Mouse (Mus musculus) ES-Bruce4 (cell line): ENCODE measurements around the gene Dnali1. TPM values are rescaled to one million over a fixed set of nuclear protein-coding genes. Genes with fewer than 3 reads are reported as not detected.

Source experiments
- H3K27ac ChIP-seq: 2 replicates; pipeline ENCODE4 v1.5.1; 2012; ENCODE audit warnings: low read length, inconsistent platforms; ENCODE audit not compliant: insufficient read depth
- H3K27me3 ChIP-seq: 2 replicates; pipeline ENCODE4 v1.6.1; 2012; ENCODE audit warnings: mild to moderate bottlenecking, low read length, inconsistent platforms; ENCODE audit not compliant: control insufficient read depth, poor library complexity, insufficient read depth, severe bottlenecking
- H3K36me3 ChIP-seq: 2 replicates; pipeline ENCODE4 v1.6.1; 2012; ENCODE audit warnings: inconsistent platforms, mild to moderate bottlenecking, low read length, moderate library complexity; ENCODE audit not compliant: control insufficient read depth, poor library complexity, insufficient read depth, severe bottlenecking
- H3K4me1 ChIP-seq: one replicate; pipeline ENCODE4 v1.8.1; 2011; ENCODE audit warnings: low read length; ENCODE audit not compliant: control insufficient read depth, insufficient read depth
- H3K4me3 ChIP-seq: 2 replicates; pipeline ENCODE4 v1.5.1; 2011; ENCODE audit warnings: low read depth, mild to moderate bottlenecking, low read length
- H3K9ac ChIP-seq: 2 replicates; pipeline ENCODE4 v1.6.1; 2012; ENCODE audit warnings: low read depth, mild to moderate bottlenecking, inconsistent platforms; ENCODE audit not compliant: poor library complexity, severe bottlenecking
- H3K9me3 ChIP-seq: replicated peaks from 2 replicates; pipeline ENCODE4 v1.6.1; 2012; ENCODE audit warnings: mild to moderate bottlenecking, low read length, inconsistent platforms; ENCODE audit not compliant: control insufficient read depth, poor library complexity, insufficient read depth, severe bottlenecking
- CTCF ChIP-seq: IDR thresholded peaks from one replicate; pipeline ENCODE4 v1.8.1; 2011; ENCODE audit warnings: low read depth, low read length
- EP300 ChIP-seq: IDR thresholded peaks from 2 replicates; pipeline ENCODE4 v1.6.1; 2011; ENCODE audit warnings: low read depth, low read length; ENCODE audit not compliant: insufficient read depth
- POLR2A ChIP-seq: IDR thresholded peaks from one replicate; pipeline ENCODE4 v1.8.1; 2011; ENCODE audit warnings: low read length; ENCODE audit not compliant: insufficient read depth
- polyA plus RNA-seq: library from polyadenylated mRNA; stranded (reverse); fragments of >200 nt; gene quantifications from 2 replicates; pipeline ENCODE4 v1.2.4, GENCODE M21; 2011; ENCODE audit warnings: low read depth; ENCODE audit not compliant: missing spikeins, insufficient read depth, insufficient read length

The Dnali1 gene
- polyA plus RNA-seq, 1 experiment = not detected

GRCm38 (mm10) chr4:125077700-125078099 is 12.2 kb upstream of the Dnali1 start:
- H3K36me3 ChIP-seq = peaks cover 29% of the 10 kb centered on the region
- no peak overlapping the region for H3K27ac ChIP-seq
- no peak overlapping the region for H3K4me3 ChIP-seq
- H3K4me1 ChIP-seq = no peaks in the 10 kb centered on the region
- no peaks in the 10 kb centered on the region for H3K27me3 ChIP-seq
- TF ChIP-seq EP300 (no peak), CTCF (no peak), POLR2A (no peak)
- H3K9ac ChIP-seq = no peak overlapping the region
- no peaks in the 10 kb centered on the region for H3K9me3 ChIP-seq

- TF ChIP-seq CTCF = no peak
- peak; percentile 89 for TF ChIP-seq POLR2A
- Histone ChIP-seq H3K9me3 (no peaks in the 10 kb centered on the region), H3K4me1 (no peaks in the 10 kb centered on the region), H3K27me3 (no peaks in the 10 kb centered on the region), H3K36me3 (peaks cover 19% of the 10 kb centered on the region), H3K4me3 (peak within 1 kb of the TSS; percentile 100), H3K9ac (peak within 1 kb of the TSS; percentile 82), H3K27ac (no peak within 1 kb of the TSS)
Observed at GRCm38 (mm10) chr4:125066490-125067370, 1.2 kb upstream of the Dnali1 start, which contains the start of gene Snip1. Gene Snip1 (plus strand): TSS chr4:125066672.

- H3K4me1 ChIP-seq = no peaks in the 10 kb centered on the region
Observed at GRCm38 (mm10) chr4:125063829-125064228, 1.7 kb downstream of the Dnali1 start.

GRCm38 (mm10) chr4:125059025-125059424 is 6.5 kb downstream of the Dnali1 start:
- no peak overlapping the region for H3K27ac ChIP-seq

More at GRCm38 (mm10) chr4:125063829-125064228, 1.7 kb downstream of the Dnali1 start:
- Histone ChIP-seq H3K27ac (no peak overlapping the region), H3K4me3 (no peak overlapping the region), H3K9ac (no peak overlapping the region), H3K27me3 (no peaks in the 10 kb centered on the region), H3K9me3 (no peaks in the 10 kb centered on the region), H3K36me3 (peaks cover under 1% of the 10 kb centered on the region; the same call in 1 of the 2 replicates)
- TF ChIP-seq EP300 (no peak), POLR2A (no peak), CTCF (no peak)

GRCm38 (mm10) chr4:125058033-125058432 is 7.5 kb downstream of the Dnali1 start:
- TF ChIP-seq POLR2A (no peak), EP300 (no peak), CTCF (no peak)
- Histone ChIP-seq H3K9ac (no peak overlapping the region), H3K4me3 (no peak overlapping the region), H3K27me3 (no peaks in the 10 kb centered on the region), H3K36me3 (peaks cover 22% of the 10 kb centered on the region), H3K27ac (no peak overlapping the region), H3K9me3 (no peaks in the 10 kb centered on the region), H3K4me1 (no peaks in the 10 kb centered on the region)

More at GRCm38 (mm10) chr4:125059025-125059424, 6.5 kb downstream of the Dnali1 start:
- no peaks in the 10 kb centered on the region for H3K9me3 ChIP-seq
- no peaks in the 10 kb centered on the region for H3K27me3 ChIP-seq
- peaks cover 12% of the 10 kb centered on the region for H3K36me3 ChIP-seq
- no peaks in the 10 kb centered on the region for H3K4me1 ChIP-seq
- no peak overlapping the region for H3K9ac ChIP-seq
- H3K4me3 ChIP-seq = peak overlapping the region; percentile 16; the same call in 1 of the 2 replicates
- TF ChIP-seq POLR2A (no peak), CTCF (peak; percentile 94), EP300 (0 out of 2 replicates have a peak, but pooled peaks have one; percentile 13)

GRCm38 (mm10) chr4:125057273-125057672 is 8.2 kb downstream of the Dnali1 start:
- H3K27me3 ChIP-seq = no peaks in the 10 kb centered on the region
- no peaks in the 10 kb centered on the region for H3K4me1 ChIP-seq
- TF ChIP-seq EP300 = no peak
- TF ChIP-seq CTCF = no peak
- no peak for TF ChIP-seq POLR2A
- H3K36me3 ChIP-seq = peaks cover 29% of the 10 kb centered on the region
- H3K9me3 ChIP-seq = no peaks in the 10 kb centered on the region
- no peak overlapping the region for H3K9ac ChIP-seq
- no peak overlapping the region for H3K4me3 ChIP-seq
- no peak overlapping the region for H3K27ac ChIP-seq
